Mouse (Mus musculus) neural tube, embryonic 14.5 days (tissue): ENCODE measurements around the gene Atp6ap1l. TPM values are rescaled to one million over a fixed set of nuclear protein-coding genes. Genes with fewer than 3 reads are reported as not detected.
A peak's percentile ranks its signal among the peaks of the same experiment; 100 is the strongest.
"Not testable (repeated sequence)": the region's sequence is repeated elsewhere in the genome, so short reads cannot be mapped to it uniquely, and the experiment has no call there.

ENCODE experiments used
- ATAC-seq: fragments of 200-750 bp; cut with Nextera tagmentation; 2 replicates; pipeline ENCODE4 v1.8.0; 2017; ENCODE audit warnings: low read depth, mild to moderate bottlenecking, moderate TSS enrichment, moderate library complexity
- H3K27ac ChIP-seq: fragments of 300-500 bp; sonication (generic); 2 replicates; pipeline ENCODE4 v1.5.1; 2014; ENCODE audit warnings: low read depth, mild to moderate bottlenecking, control low read depth, low read length, moderate library complexity, mixed read lengths
- H3K27me3 ChIP-seq: fragments of 300-500 bp; sonication (generic); 2 replicates; pipeline ENCODE4 v1.6.1; 2014; ENCODE audit warnings: low read length; ENCODE audit not compliant: control insufficient read depth, insufficient read depth
- H3K36me3 ChIP-seq: fragments of 300-500 bp; sonication (generic); 2 replicates; pipeline ENCODE4 v1.6.1; 2014; ENCODE audit warnings: low read length, mixed read lengths; ENCODE audit not compliant: control insufficient read depth, insufficient read depth
- H3K4me1 ChIP-seq: fragments of 300-500 bp; sonication (generic); 2 replicates; pipeline ENCODE4 v1.6.1; 2014; ENCODE audit warnings: low read length; ENCODE audit not compliant: control insufficient read depth, insufficient read depth
- H3K4me2 ChIP-seq: fragments of 300-500 bp; sonication (generic); 2 replicates; pipeline ENCODE4 v1.6.1; 2014; ENCODE audit warnings: mild to moderate bottlenecking, low read depth, low read length, control low read depth
- H3K4me3 ChIP-seq: fragments of 300-500 bp; sonication (generic); 2 replicates; pipeline ENCODE4 v1.5.1; 2014; ENCODE audit warnings: low read depth, low read length, control low read depth, mixed read lengths
- H3K9ac ChIP-seq: fragments of 300-500 bp; sonication (generic); replicated peaks from 2 replicates; pipeline ENCODE4 v1.6.1; 2014; ENCODE audit warnings: low read depth, mild to moderate bottlenecking, control low read depth, low read length, mixed read lengths
- H3K9me3 ChIP-seq: fragments of 300-500 bp; sonication (generic); 2 replicates; pipeline ENCODE4 v1.6.1; 2016; ENCODE audit warnings: low read length; ENCODE audit not compliant: control insufficient read depth
- WGBS: fragments of 180-500 bp; shearing (Covaris S2); extraction: QIAGEN DNeasy Blood & Tissue Kit; methylation state at CpG from one replicate; pipeline ENCODE4 v1.1.7; 2014; 5-methylcytosine and 5-hydroxymethylcytosine counted together
- polyA plus RNA-seq: library from polyadenylated mRNA; unstranded; fragments of >200 nt; fragmentation: Nextera tagmentation; extraction: Ambion mirVana; gene quantifications from 2 replicates; pipeline ENCODE4 v1.2.1, GENCODE M21; 2014

Atp6ap1l gene
- 0.47 and 0.49 TPM in 2 replicates for polyA plus RNA-seq

DNA sequence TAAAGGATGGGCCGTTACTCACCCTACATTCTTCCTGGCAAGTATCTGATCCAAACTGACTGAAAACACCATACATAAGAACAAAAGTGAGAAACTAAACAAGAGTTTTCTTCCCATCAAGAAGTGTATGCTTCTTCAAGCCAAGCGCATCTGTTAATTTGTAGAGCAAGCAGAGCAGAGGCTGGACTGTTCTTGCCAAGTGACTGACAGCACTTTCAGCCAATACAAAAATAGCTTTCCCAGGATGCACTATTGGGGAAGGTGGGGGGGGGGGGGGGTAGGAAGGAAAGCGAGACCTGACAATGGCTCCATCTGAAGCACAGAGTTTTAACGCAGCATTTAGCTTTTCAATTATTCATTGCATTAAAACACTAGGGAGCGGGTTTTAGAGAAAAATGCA lies at the start of gene Atp6ap1l:
Gene Atp6ap1l (minus strand): TSS at position 180 of the 400 bp plus-strand sequence.
- Histone ChIP-seq H3K4me1 (no peaks in the 10 kb centered on the region), H3K9me3 (no peaks in the 10 kb centered on the region), H3K4me2 (no peak within 1 kb of the TSS), H3K9ac (no peak within 1 kb of the TSS), H3K36me3 (no peaks in the 10 kb centered on the region), H3K4me3 (no peak within 1 kb of the TSS), H3K27me3 (no peaks in the 10 kb centered on the region), H3K27ac (no peak within 1 kb of the TSS)
- no peak for ATAC-seq
- 83% methylated on average over 5 of the region's 5 CpGs for WGBS

DNA sequence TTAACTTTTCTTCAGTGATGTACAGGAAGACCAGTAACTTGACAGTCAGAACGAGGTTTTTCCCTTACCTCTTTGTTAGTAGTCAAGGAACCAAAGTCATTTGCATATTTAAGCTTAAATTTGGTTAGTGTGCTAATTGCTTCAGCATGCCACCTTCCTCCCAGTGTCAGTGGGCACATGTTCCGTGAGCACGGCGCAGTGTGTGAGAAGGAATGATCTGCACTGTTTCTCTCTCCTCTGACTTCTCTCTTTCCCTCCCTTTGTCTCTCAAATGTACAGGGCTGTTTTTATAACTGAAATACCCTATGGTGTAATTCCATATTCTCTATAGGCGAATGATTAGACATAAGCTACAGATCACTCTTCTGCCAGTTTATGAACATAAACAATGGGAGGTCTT lies 34.4 kb upstream of the Atp6ap1l start:
- ATAC-seq: no peak
- Histone ChIP-seq H3K9me3 (no peaks in the 10 kb centered on the region), H3K4me1 (no peaks in the 10 kb centered on the region), H3K36me3 (no peaks in the 10 kb centered on the region), H3K4me3 (no peak overlapping the region), H3K27me3 (no peaks in the 10 kb centered on the region), H3K27ac (no peak overlapping the region), H3K4me2 (no peak overlapping the region), H3K9ac (no peak overlapping the region)
- WGBS: 87% methylated on average over 5 of the region's 5 CpGs

DNA sequence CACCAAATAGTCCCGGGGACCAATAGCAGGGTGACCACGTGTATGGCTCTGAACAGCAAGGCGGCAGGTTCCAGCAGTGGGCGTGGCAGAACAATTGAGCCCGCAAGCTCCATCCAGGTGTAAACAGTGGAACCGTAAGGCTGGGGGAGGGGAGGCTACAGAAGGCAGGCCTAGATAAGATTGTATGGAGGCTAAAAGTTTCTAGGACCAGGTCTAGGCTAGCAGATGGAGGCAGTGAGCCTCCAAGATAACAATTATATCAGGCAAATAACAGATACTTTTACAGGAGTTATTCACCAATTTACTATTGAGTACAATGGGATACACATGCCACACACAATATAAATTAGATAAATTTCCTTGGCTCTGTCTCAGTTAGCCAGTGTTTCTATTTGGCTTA lies 34.0 kb upstream of the Atp6ap1l start:
- Histone ChIP-seq H3K9ac (no peak overlapping the region), H3K4me1 (no peaks in the 10 kb centered on the region), H3K4me2 (no peak overlapping the region), H3K27me3 (no peaks in the 10 kb centered on the region), H3K27ac (no peak overlapping the region), H3K36me3 (no peaks in the 10 kb centered on the region), H3K9me3 (no peaks in the 10 kb centered on the region), H3K4me3 (no peak overlapping the region)
- WGBS: 61% methylated on average over 6 of the region's 6 CpGs
- ATAC-seq: no peak

DNA sequence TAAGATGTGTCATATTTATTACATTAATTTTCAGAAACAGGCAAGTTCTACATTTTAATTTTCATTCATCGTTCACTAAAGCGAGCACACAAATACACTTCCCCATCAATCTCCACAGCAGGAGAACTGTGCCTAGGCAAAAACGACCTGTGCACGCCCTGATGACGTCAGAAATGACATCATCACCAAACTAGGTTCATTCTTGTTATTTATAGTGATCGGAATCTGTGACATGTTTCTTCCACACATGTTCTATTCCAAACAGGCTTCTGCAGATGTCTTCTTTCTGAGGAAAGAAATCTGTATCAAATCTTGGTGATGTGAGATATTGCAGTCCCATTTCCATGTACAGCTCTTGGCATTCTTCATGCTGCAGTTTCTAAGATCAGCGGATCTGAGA lies 30.7 kb upstream of the Atp6ap1l start:
- H3K27ac ChIP-seq: no peak overlapping the region
- no peak overlapping the region for H3K9ac ChIP-seq
- H3K4me2 ChIP-seq: no peak overlapping the region
- no peaks in the 10 kb centered on the region for H3K36me3 ChIP-seq
- H3K27me3 ChIP-seq: no peaks in the 10 kb centered on the region
- no peak overlapping the region for H3K4me3 ChIP-seq
- no peak for ATAC-seq
- 86% methylated on average over 7 of the region's 7 CpGs for WGBS
- H3K9me3 ChIP-seq: no peaks in the 10 kb centered on the region
- H3K4me1 ChIP-seq: no peaks in the 10 kb centered on the region

DNA sequence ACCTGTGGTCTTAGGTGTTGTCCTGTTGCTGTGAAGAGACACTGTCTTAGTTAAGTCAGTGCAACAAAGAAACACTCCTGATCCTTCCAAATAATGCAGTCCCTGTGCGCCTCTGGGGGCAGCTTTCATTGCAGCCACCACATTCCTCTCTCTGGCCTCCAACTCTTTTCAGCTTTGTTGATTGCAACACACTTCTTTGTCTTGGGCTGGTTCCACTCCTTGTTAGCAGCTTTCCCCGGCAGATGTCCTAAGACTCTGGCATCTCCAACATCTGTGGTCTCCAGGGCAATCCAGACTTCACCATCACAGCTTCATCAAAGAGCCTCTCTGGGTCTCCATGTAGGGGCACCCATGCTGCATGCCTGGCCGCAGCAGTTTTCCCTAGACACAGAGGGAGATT lies 28.1 kb upstream of the Atp6ap1l start:
- Histone ChIP-seq H3K9me3 (no peaks in the 10 kb centered on the region), H3K27ac (no peak overlapping the region), H3K9ac (no peak overlapping the region), H3K4me1 (no peaks in the 10 kb centered on the region), H3K27me3 (no peaks in the 10 kb centered on the region), H3K36me3 (no peaks in the 10 kb centered on the region), H3K4me3 (no peak overlapping the region), H3K4me2 (no peak overlapping the region)
- no peak for ATAC-seq
- WGBS: 54% methylated on average over 3 of the region's 3 CpGs

DNA sequence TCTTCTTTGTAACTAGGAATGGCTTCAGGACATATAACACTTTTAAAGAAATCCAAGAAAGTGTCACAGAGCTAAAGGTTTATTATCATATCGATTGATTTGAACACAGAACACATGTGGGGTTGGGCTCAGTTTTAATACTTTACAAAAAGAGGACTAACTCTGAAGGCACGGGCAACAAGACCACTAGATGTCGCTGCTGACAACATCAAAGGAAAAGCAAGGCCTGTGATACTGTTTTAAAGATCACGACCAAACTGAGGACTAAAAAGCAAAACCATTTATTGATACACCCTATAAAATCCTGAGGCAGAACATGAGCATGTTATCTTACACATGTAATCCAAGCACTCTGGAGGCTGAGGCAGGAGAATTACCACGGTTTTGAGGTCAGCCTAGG lies 24.7 kb upstream of the Atp6ap1l start:
- no peaks in the 10 kb centered on the region for H3K4me1 ChIP-seq
- no peak overlapping the region for H3K27ac ChIP-seq
- H3K27me3 ChIP-seq: no peaks in the 10 kb centered on the region
- no peaks in the 10 kb centered on the region for H3K9me3 ChIP-seq
- H3K4me3 ChIP-seq: no peak overlapping the region
- H3K36me3 ChIP-seq: peaks cover 21% of the 10 kb centered on the region
- ATAC-seq: 0 out of 2 replicates have a peak, but pooled peaks have one; percentile 35
- WGBS: 22% methylated on average over 5 of the region's 5 CpGs
- H3K9ac ChIP-seq: no peak overlapping the region
- H3K4me2 ChIP-seq: no peak overlapping the region

DNA sequence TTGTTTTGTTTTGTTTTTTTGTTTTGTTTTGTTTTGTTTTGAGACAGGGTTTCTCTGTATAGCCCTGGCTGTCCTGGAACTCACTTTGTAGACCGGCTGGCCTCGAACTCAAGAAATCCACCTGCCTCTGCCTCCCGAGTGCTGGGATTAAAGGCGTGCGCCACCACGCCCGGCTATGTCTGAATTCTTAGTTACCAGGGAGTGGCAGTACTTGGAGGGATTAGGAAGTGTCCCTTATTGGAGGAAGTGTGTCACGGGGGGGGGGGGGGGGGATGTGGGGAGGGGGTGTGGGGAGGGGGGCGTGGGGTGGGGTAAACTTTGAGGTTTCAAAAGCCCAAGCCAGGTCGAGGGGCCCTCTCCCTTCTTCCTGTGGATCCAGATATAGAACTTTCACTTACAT lies 23.1 kb upstream of the Atp6ap1l start:
- 85% methylated on average over 9 of the region's 10 CpGs for WGBS
- H3K4me2 ChIP-seq, H3K4me3 ChIP-seq, H3K9me3 ChIP-seq, H3K27ac ChIP-seq, H3K9ac ChIP-seq, H3K4me1 ChIP-seq, ATAC-seq, H3K27me3 ChIP-seq: not testable (repeated sequence)
- peaks cover 24% of the 10 kb centered on the region for H3K36me3 ChIP-seq

DNA sequence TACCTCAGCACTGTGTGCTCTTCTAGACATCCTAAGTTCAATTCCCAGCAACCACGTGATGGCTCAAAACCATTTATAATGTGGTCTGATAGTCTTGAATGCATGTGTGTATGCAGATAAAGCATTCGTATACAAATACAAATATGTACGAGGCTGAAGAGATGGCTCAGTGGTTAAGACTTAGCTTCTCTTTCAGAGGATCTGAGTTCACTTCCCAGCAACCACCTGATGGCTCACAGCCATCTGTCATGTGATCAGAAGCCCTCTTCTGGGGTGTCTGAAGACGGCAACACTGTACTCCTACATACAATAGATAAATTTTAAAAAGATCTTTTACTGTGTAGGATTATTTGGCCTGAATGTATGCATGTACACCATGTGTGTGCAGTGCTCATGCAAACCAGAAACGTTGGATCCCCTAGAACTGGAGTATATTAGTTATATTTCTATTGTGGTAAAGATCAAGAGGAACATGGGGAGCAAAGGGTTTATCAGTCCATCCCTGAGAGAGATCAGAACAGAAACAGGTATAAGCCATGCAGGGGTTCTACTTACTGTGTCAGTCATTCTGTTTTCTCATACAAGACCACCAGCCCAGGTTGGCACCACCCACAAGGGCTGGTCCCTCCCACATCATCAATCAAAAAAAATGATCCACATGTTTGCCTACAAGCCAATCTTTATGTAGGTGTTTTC lies 21.9 kb upstream of the Atp6ap1l start:
- no peak overlapping the region for H3K9ac ChIP-seq

DNA sequence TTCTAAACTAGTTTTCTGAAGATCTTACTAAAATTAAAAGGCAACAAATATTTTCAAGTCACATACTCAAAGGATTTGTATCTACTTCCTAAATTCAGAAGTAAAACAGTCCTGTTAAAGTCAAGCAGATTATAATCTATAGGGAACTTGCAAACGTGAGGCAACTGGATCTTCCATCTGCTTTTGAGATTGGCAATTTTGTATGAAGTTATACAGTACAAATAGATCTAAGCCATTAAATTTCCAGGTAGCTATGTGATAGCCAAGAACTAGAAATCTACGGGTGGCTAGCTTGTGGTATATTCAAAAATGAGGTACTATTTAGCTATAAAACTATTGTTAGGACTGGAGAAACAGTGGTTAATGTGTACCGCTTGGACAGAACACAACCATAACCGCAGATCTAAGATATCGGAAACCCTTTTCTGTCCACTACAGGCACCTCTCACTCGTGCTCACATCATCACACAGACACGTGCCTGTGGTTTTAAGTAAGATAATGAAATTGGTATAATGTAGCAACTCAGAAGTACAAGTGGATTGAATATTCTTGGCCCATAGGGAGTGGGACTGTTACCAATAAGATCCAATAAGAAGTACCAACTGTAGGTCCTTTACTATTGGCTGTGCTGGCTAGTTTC lies 21.1 kb upstream of the Atp6ap1l start:
- WGBS: 84% methylated on average over 7 of the region's 7 CpGs
- H3K27ac ChIP-seq: no peak overlapping the region
- H3K4me1 ChIP-seq: peaks cover 6% of the 10 kb centered on the region; the same call in 1 of the 2 replicates
- no peak overlapping the region for H3K9ac ChIP-seq
- no peak for ATAC-seq
- peaks cover 24% of the 10 kb centered on the region for H3K36me3 ChIP-seq
- H3K9me3 ChIP-seq: no peaks in the 10 kb centered on the region
- no peak overlapping the region for H3K4me2 ChIP-seq
- H3K4me3 ChIP-seq: no peak overlapping the region
- no peaks in the 10 kb centered on the region for H3K27me3 ChIP-seq

More for the DNA sequence above, 21.9 kb upstream of the Atp6ap1l start:
- H3K4me3 ChIP-seq: no peak overlapping the region
- H3K27ac ChIP-seq: no peak overlapping the region
- peaks cover 6% of the 10 kb centered on the region; the same call in 1 of the 2 replicates for H3K4me1 ChIP-seq
- ATAC-seq: no peak
- WGBS: 81% methylated on average over 5 of the region's 5 CpGs
- H3K9me3 ChIP-seq: no peaks in the 10 kb centered on the region
- peaks cover 24% of the 10 kb centered on the region for H3K36me3 ChIP-seq
- H3K27me3 ChIP-seq: no peaks in the 10 kb centered on the region
- H3K4me2 ChIP-seq: no peak overlapping the region
